Comparison of ENCODE assay signal across 8 mouse cellular contexts in genomic region chr1:180215044-180215443, GRCm38 (mm10). TPM values are rescaled to one million over a fixed set of nuclear protein-coding genes. Genes with fewer than 3 reads are reported as not detected.
DNase-seq lines count a peak whose midpoint lies in the region; ATAC-seq and TF ChIP-seq lines count a peak whose summit lies in the region.

No protein-coding gene starts in this region.

- peak; percentile 77 for DNase-seq in A20 (ENCODE audit: low read depth, low spot score)
- peak; percentile 47 for DNase-seq in adrenal gland, adult 8-10 months
- peak; percentile 34 for DNase-seq in embryo, embryonic 9.5 days (ENCODE audit: extremely low spot score)
- peak; percentile 71 to 77 for DNase-seq in heart, adult 2 months
- DNase-seq in kidney, adult 9 months: peak; percentile 83
- peak; percentile 78 for DNase-seq in liver, adult 2 months (ENCODE audit: extremely low read depth, low read depth, low spot score)
- peak; percentile 82 for DNase-seq in naive thymus-derived CD4-positive, alpha-beta T cell, adult 2 months (ENCODE audit: low read depth)

- H3K4me1 ChIP-seq in heart, adult 2 months (ENCODE audit: control insufficient read depth, insufficient read depth, low read length): no peaks in the 10 kb centered on the region; the same call in 1 of the 2 replicates
- peaks cover 32% of the 10 kb centered on the region for H3K4me1 ChIP-seq in liver, adult 2 months (ENCODE audit: control insufficient read depth, insufficient read depth, low read length)
- H3K4me1 ChIP-seq in stomach, embryonic 15.5 days: no peaks in the 10 kb centered on the region

- 14% methylated on average over 4 of the region's 4 CpGs for WGBS in heart, adult 2 months
- WGBS in liver, adult 2 months: 13% methylated on average over 4 of the region's 4 CpGs
- WGBS in stomach, embryonic 15.5 days: 21% methylated on average over 4 of the region's 4 CpGs

- no peaks in the 10 kb centered on the region for H3K36me3 ChIP-seq in heart, adult 2 months (ENCODE audit: control insufficient read depth, insufficient read depth, low read length)
- H3K36me3 ChIP-seq in liver, adult 2 months (ENCODE audit: control insufficient read depth, insufficient read depth, low read length): no peaks in the 10 kb centered on the region
- no peaks in the 10 kb centered on the region for H3K36me3 ChIP-seq in stomach, embryonic 15.5 days

- H3K27me3 ChIP-seq in heart, adult 2 months (ENCODE audit: control insufficient read depth, insufficient read depth, low read length): no peaks in the 10 kb centered on the region
- no peaks in the 10 kb centered on the region for H3K27me3 ChIP-seq in liver, adult 2 months (ENCODE audit: control insufficient read depth, insufficient read depth, low read length)
- H3K27me3 ChIP-seq in stomach, embryonic 15.5 days (replicated peaks): no peaks in the 10 kb centered on the region

- no peak overlapping the region for H3K4me2 ChIP-seq in stomach, embryonic 15.5 days

- no peak for TF ChIP-seq POLR2A in heart, adult 2 months (IDR thresholded peaks at IDR 0.05; ENCODE audit: insufficient read depth, low read depth, low read length)
- TF ChIP-seq POLR2A in liver, adult 2 months (IDR thresholded peaks at IDR 0.05; ENCODE audit: extremely low read depth, insufficient read depth, low read length): no peak

- H3K9ac ChIP-seq in heart, adult 2 months (ENCODE audit: low read depth, low read length): no peak overlapping the region
- 0 out of 2 replicates have a peak overlapping the region, but pooled peaks have one; percentile 10 for H3K9ac ChIP-seq in liver, adult 2 months (ENCODE audit: low read depth, low read length)
- no peak overlapping the region for H3K9ac ChIP-seq in stomach, embryonic 15.5 days

- H3K4me3 ChIP-seq in heart, adult 2 months: no peak overlapping the region
- H3K4me3 ChIP-seq in liver, adult 2 months (ENCODE audit: insufficient read depth, low read depth, low read length): no peak overlapping the region
- H3K4me3 ChIP-seq in stomach, embryonic 15.5 days (replicated peaks): no peak overlapping the region

- no peak; the same call in 1 of the 2 replicates for TF ChIP-seq CTCF in heart, adult 2 months (IDR thresholded peaks at IDR 0.05)
- TF ChIP-seq CTCF in liver, adult 2 months (IDR thresholded peaks at IDR 0.05; ENCODE audit: low read depth, low read length): peak; percentile 99

- H3K27ac ChIP-seq in heart, adult 2 months: no peak overlapping the region
- peak overlapping the region; percentile 27 for H3K27ac ChIP-seq in liver, adult 2 months (replicated peaks; ENCODE audit: insufficient read depth, low read depth, low read length)
- no peak overlapping the region for H3K27ac ChIP-seq in stomach, embryonic 15.5 days

- intact Hi-C loops in heart, adult 2 months (cut with DNase I): loop anchor here (1.0 to 10.0 kb wide), 2 partner anchors 40 to 210 kb away; no protein-coding TSS in a partner anchor

- peak; percentile 93 for ATAC-seq in stomach, embryonic 15.5 days (ENCODE audit: insufficient read depth, low FRiP score, low read depth)

- no peaks in the 10 kb centered on the region for H3K9me3 ChIP-seq in stomach, embryonic 15.5 days

- H3K79me2 ChIP-seq in heart, adult 2 months (replicated peaks; ENCODE audit: control insufficient read depth, insufficient read depth, low read length): no peaks in the 10 kb centered on the region
- no peaks in the 10 kb centered on the region for H3K79me2 ChIP-seq in liver, adult 2 months (ENCODE audit: control insufficient read depth, insufficient read depth, low read length)

- peak; percentile 92 for TF ChIP-seq EP300 in heart, adult 2 months (IDR thresholded peaks at IDR 0.05; ENCODE audit: insufficient read depth, low read depth, low read length)

RNA-seq across cellular contexts. Expression of gene Coq8a, which starts 15.6 kb away (rescaled TPM):
- total RNA-seq in adrenal gland, adult 8-10 months (2022): 100 to 1,000 TPM in 3 of 4 experiments, 10 to 100 TPM in 1; 85.1 to 269 (median 187) TPM
- 100 to 1,000 TPM; 783 to 919 TPM for total RNA-seq in heart, adult 2 months (2021)
- 468 and 899 TPM in 2 replicates for polyA plus RNA-seq in heart, adult 2 months (2012; rRNA removed)
- total RNA-seq in liver, adult 2 months (2014; rRNA removed): 137 and 197 TPM in 2 replicates
- 387 and 444 TPM in 2 replicates for polyA plus RNA-seq in liver, adult 2 months (2012; rRNA removed)
- 16.0 and 20.6 TPM in 2 replicates for polyA plus RNA-seq in stomach, embryonic 15.5 days (2015; fragmentation: Nextera tagmentation; extraction: Ambion mirVana)

RNA-seq across cellular contexts. Expression of gene Psen2, which starts 48.2 kb away (rescaled TPM):
- 10 to 100 TPM; 33.1 to 43.1 (median 38.4) TPM for total RNA-seq in adrenal gland, adult 8-10 months (2022)
- 10 to 100 TPM; 11.6 to 13.1 TPM for total RNA-seq in heart, adult 2 months (2021)
- polyA plus RNA-seq in heart, adult 2 months (2012; rRNA removed): 30.5 and 35.8 TPM in 2 replicates
- 247 and 256 TPM in 2 replicates for total RNA-seq in liver, adult 2 months (2014; rRNA removed)
- 711 and 783 TPM in 2 replicates for polyA plus RNA-seq in liver, adult 2 months (2012; rRNA removed)
- 19.2 and 20.3 TPM in 2 replicates for polyA plus RNA-seq in stomach, embryonic 15.5 days (2015; fragmentation: Nextera tagmentation; extraction: Ambion mirVana)
